Mouse (Mus musculus) brain, embryonic 18.5 days (tissue): ENCODE measurements around the gene Fgfr4.
"Not testable (repeated sequence)": the region's sequence is repeated elsewhere in the genome, so short reads cannot be mapped to it uniquely, and the experiment has no call there.

Experiments used
- DNase-seq: peaks from one replicate; pipeline ENCODE4 v3.0.0-alpha.2; 2012; ENCODE audit warnings: low read depth, low spot score

Fgfr4 gene

GRCm38 (mm10) chr13:55171517-55172335 lies 19.3 kb downstream of the Fgfr4 start:
- no peak for DNase-seq

GRCm38 (mm10) chr13:55172336-55172770 lies 19.9 kb downstream of the Fgfr4 start:
- DNase-seq = no peak

- no peak for DNase-seq
Observed at GRCm38 (mm10) chr13:55174347-55174746, 21.9 kb downstream of the Fgfr4 start.

GRCm38 (mm10) chr13:55176265-55176664 lies 23.8 kb downstream of the Fgfr4 start:
- no peak for DNase-seq

- DNase-seq = no peak
Observed at GRCm38 (mm10) chr13:55177903-55178496, 25.6 kb downstream of the Fgfr4 start.

- no peak for DNase-seq
Observed at GRCm38 (mm10) chr13:55178556-55178955, 26.1 kb downstream of the Fgfr4 start.

- DNase-seq = no peak
Observed at GRCm38 (mm10) chr13:55179591-55179990, 27.2 kb downstream of the Fgfr4 start.

- no peak for DNase-seq
Observed at GRCm38 (mm10) chr13:55181786-55182172, 29.3 kb downstream of the Fgfr4 start.

- no peak for DNase-seq
Observed at GRCm38 (mm10) chr13:55182173-55182894, 29.9 kb downstream of the Fgfr4 start.

- no peak for DNase-seq
Observed at GRCm38 (mm10) chr13:55183382-55183781, 30.9 kb downstream of the Fgfr4 start.

- not testable (repeated sequence) for DNase-seq
Observed at GRCm38 (mm10) chr13:55187062-55187461, 34.6 kb downstream of the Fgfr4 start.

GRCm38 (mm10) chr13:55189531-55190107 lies 37.2 kb downstream of the Fgfr4 start:
- no peak for DNase-seq

- peak; percentile 91 for DNase-seq
Observed at GRCm38 (mm10) chr13:55190121-55190868, 37.9 kb downstream of the Fgfr4 start.

GRCm38 (mm10) chr13:55191535-55191934 lies 39.1 kb downstream of the Fgfr4 start:
- DNase-seq = no peak

- DNase-seq = not testable (repeated sequence)
Observed at GRCm38 (mm10) chr13:55202758-55203157, 50.3 kb downstream of the Fgfr4 start.

- DNase-seq = no peak
Observed at GRCm38 (mm10) chr13:55203740-55204139, 51.3 kb downstream of the Fgfr4 start.

GRCm38 (mm10) chr13:55204667-55205389 lies 52.4 kb downstream of the Fgfr4 start:
- no peak for DNase-seq

- DNase-seq = no peak
Observed at GRCm38 (mm10) chr13:55205448-55206205, 53.2 kb downstream of the Fgfr4 start.

GRCm38 (mm10) chr13:55208837-55209648 lies 56.6 kb downstream of the Fgfr4 start:
- DNase-seq = no peak
